8 mouse cellular contexts compared by ENCODE assay signal in genomic region chr7:96970359-96970758, GRCm38 (mm10). TPM values are rescaled to one million over a fixed set of nuclear protein-coding genes. Genes with fewer than 3 reads are reported as not detected.
DNase-seq lines count a peak whose midpoint lies in the region; ATAC-seq and TF ChIP-seq lines count a peak whose summit lies in the region.

No protein-coding gene starts in this region.

- no peaks in the 10 kb centered on the region for H3K79me2 ChIP-seq in heart, adult 2 months (replicated peaks; ENCODE audit: control insufficient read depth, insufficient read depth, low read length)

- no peak for TF ChIP-seq EP300 in heart, adult 2 months (IDR thresholded peaks at IDR 0.05; ENCODE audit: insufficient read depth, low read depth, low read length)

- 16% methylated on average over 1 of the region's 1 CpGs for WGBS in heart, adult 2 months
- 28% methylated on average over 1 of the region's 1 CpGs for WGBS in forebrain, embryonic 12.5 days

- no peak overlapping the region for H3K9ac ChIP-seq in heart, adult 2 months (ENCODE audit: low read depth, low read length)
- no peak overlapping the region for H3K9ac ChIP-seq in forebrain, embryonic 12.5 days

- no peak for TF ChIP-seq POLR2A in heart, adult 2 months (IDR thresholded peaks at IDR 0.05; ENCODE audit: insufficient read depth, low read depth, low read length)

- no peaks in the 10 kb centered on the region for H3K27me3 ChIP-seq in heart, adult 2 months (ENCODE audit: control insufficient read depth, insufficient read depth, low read length)
- no peaks in the 10 kb centered on the region for H3K27me3 ChIP-seq in forebrain, embryonic 12.5 days

- H3K4me2 ChIP-seq in forebrain, embryonic 12.5 days = no peak overlapping the region

- peak; percentile 87 for TF ChIP-seq CTCF in heart, adult 2 months (IDR thresholded peaks at IDR 0.05)

- H3K4me3 ChIP-seq in heart, adult 2 months = no peak overlapping the region
- no peak overlapping the region for H3K4me3 ChIP-seq in forebrain, embryonic 12.5 days (replicated peaks)

- H3K36me3 ChIP-seq in heart, adult 2 months (ENCODE audit: control insufficient read depth, insufficient read depth, low read length) = no peaks in the 10 kb centered on the region
- no peaks in the 10 kb centered on the region for H3K36me3 ChIP-seq in forebrain, embryonic 12.5 days (replicated peaks)

- intact Hi-C loops in heart, adult 2 months (cut with DNase I) = loop anchor here (1.0 to 10.0 kb wide), 6 partner anchors 15 to 604 kb away; partner anchors contain the start of genes Aamdc and Rsf1
- intact Hi-C loops in heart, postnatal 25 days (cut with DNase I) = loop anchor here (2.0 to 10.0 kb wide), 2 partner anchors 114 to 514 kb away; partner anchors contain the start of gene Ints4

- no peaks in the 10 kb centered on the region for H3K9me3 ChIP-seq in forebrain, embryonic 12.5 days

- ATAC-seq in forebrain, embryonic 12.5 days (ENCODE audit: low FRiP score) = peak; percentile 46; the same call in 1 of the 2 replicates
- 0 out of 2 replicates have a peak, but pooled peaks have one; percentile 63 for ATAC-seq in monocyte, adult 5-6 weeks (replicated peaks; ENCODE audit: insufficient number of reproducible peaks, low FRiP score, low TSS enrichment, poor library complexity, severe bottlenecking)
- no peak for ATAC-seq in megakaryocyte-erythroid progenitor cell, adult 5-6 weeks (replicated peaks; ENCODE audit: low FRiP score, low TSS enrichment, poor library complexity, severe bottlenecking)
- no peak for ATAC-seq in cerebellum, adult (ENCODE audit: insufficient number of reproducible peaks, low FRiP score, low TSS enrichment)

- no peak overlapping the region for H3K27ac ChIP-seq in heart, adult 2 months
- H3K27ac ChIP-seq in forebrain, embryonic 12.5 days = no peak overlapping the region

- H3K4me1 ChIP-seq in heart, adult 2 months (ENCODE audit: control insufficient read depth, insufficient read depth, low read length) = no peaks in the 10 kb centered on the region; the same call in 1 of the 2 replicates
- peaks cover 10% of the 10 kb centered on the region; the same call in 1 of the 2 replicates for H3K4me1 ChIP-seq in forebrain, embryonic 12.5 days

- DNase-seq in heart, adult 2 months = no peak
- DNase-seq in heart, postnatal 25 days (ENCODE audit: low spot score) = no peak
- peak; percentile 18 for DNase-seq in right cerebral cortex, adult 18-20 months
- no peak for DNase-seq in right cerebral cortex, postnatal 10 days (ENCODE audit: low spot score in 2 of 2)

RNA-seq across cellular contexts. Expression of gene Nars2, which starts 19.1 kb away (rescaled TPM):
- total RNA-seq in heart, adult 2 months (2021) = 10 to 100 TPM; 17.5 to 18.9 TPM
- polyA plus RNA-seq in heart, adult 2 months (2012; rRNA removed) = 4.1 and 9.1 TPM in 2 replicates
- total RNA-seq in heart, postnatal 25 days (2021) = 10 to 100 TPM; 19.6 to 20.3 TPM
- 19.9 and 23.8 TPM in 2 replicates for polyA plus RNA-seq in forebrain, embryonic 12.5 days (2016; fragmentation: Nextera tagmentation; extraction: Ambion mirVana)
- total RNA-seq in monocyte, adult 5-6 weeks (2017) = 2.1 to 8.2 TPM (median 2.6 TPM) in 3 replicates
- 16.6 and 26.5 TPM in 2 replicates for total RNA-seq in megakaryocyte-erythroid progenitor cell, adult 5-6 weeks (2014; fragmentation: Nextera tagmentation)
- 11.8 and 14.0 TPM in 2 replicates for total RNA-seq in megakaryocyte-erythroid progenitor cell, adult 5-6 weeks (2017)

Comparison
In these comparisons a context has a peak if more than half of its experiments do, and no peak if none do; other contexts are left out.
1. ATAC-seq: peak in forebrain, embryonic 12.5 days (single experiment) and monocyte, adult 5-6 weeks (single experiment); none in megakaryocyte-erythroid progenitor cell, adult 5-6 weeks (single experiment) and cerebellum, adult (single experiment).